Mouse (Mus musculus) intestine, postnatal 0 days (tissue): ENCODE measurements at regions not wholly inside any gene's neighbourhood (a gene's known extent, or its start where the extent isn't known, plus 50 kb on each side); places are given as distances from the start of the nearest gene placed in this dataset.
A peak's percentile ranks its signal among the peaks of the same experiment; 100 is the strongest.
"Not testable (repeated sequence)": the region's sequence is repeated elsewhere in the genome, so short reads cannot be mapped to it uniquely, and the experiment has no call there.

ENCODE experiments used
- ATAC-seq: fragments of 200-750 bp; cut with Nextera tagmentation; 2 replicates; pipeline ENCODE4 v1.8.0; 2017; ENCODE audit warnings: mild to moderate bottlenecking, moderate TSS enrichment, moderate library complexity
- H3K27ac ChIP-seq: fragments of 300-500 bp; sonication (generic); 2 replicates; pipeline ENCODE4 v1.5.1; 2014; ENCODE audit warnings: mild to moderate bottlenecking, low read depth, low read length, moderate library complexity
- H3K27me3 ChIP-seq: fragments of 300-500 bp; sonication (generic); replicated peaks from 2 replicates; pipeline ENCODE4 v1.6.1; 2014; ENCODE audit warnings: low read length, mixed read lengths; ENCODE audit not compliant: control insufficient read depth, insufficient read depth
- H3K36me3 ChIP-seq: fragments of 300-500 bp; sonication (generic); 2 replicates; pipeline ENCODE4 v1.6.1; 2014; ENCODE audit warnings: mild to moderate bottlenecking, moderate library complexity; ENCODE audit not compliant: control insufficient read depth, insufficient read depth
- H3K4me1 ChIP-seq: fragments of 300-500 bp; sonication (generic); replicated peaks from 2 replicates; pipeline ENCODE4 v1.6.1; 2014; ENCODE audit warnings: antibody characterized with exemption, low read length, mixed read lengths; ENCODE audit not compliant: control insufficient read depth, insufficient read depth
- H3K4me2 ChIP-seq: fragments of 300-500 bp; sonication (generic); replicated peaks from 2 replicates; pipeline ENCODE4 v1.6.1; 2014; ENCODE audit warnings: low read depth, mild to moderate bottlenecking, moderate library complexity
- H3K4me3 ChIP-seq: fragments of 300-500 bp; sonication (generic); 2 replicates; pipeline ENCODE4 v1.5.1; 2014; ENCODE audit warnings: low read depth, low read length
- H3K9ac ChIP-seq: fragments of 300-500 bp; sonication (generic); 2 replicates; pipeline ENCODE4 v1.6.1; 2014; ENCODE audit warnings: mild to moderate bottlenecking, low read depth, low read length
- H3K9me3 ChIP-seq: fragments of 300-500 bp; sonication (generic); 2 replicates; pipeline ENCODE4 v1.6.1; 2016; ENCODE audit warnings: mixed run types; ENCODE audit not compliant: control insufficient read depth
- CTCF ChIP-seq: sonication (generic); IDR thresholded peaks from 2 replicates; pipeline ENCODE4 v1.5.1; 2016; ENCODE audit warnings: low read depth, mild to moderate bottlenecking, control low read depth, antibody characterized with exemption, moderate library complexity
- WGBS: fragments of 180-500 bp; shearing (Covaris S2); extraction: QIAGEN DNeasy Blood & Tissue Kit; methylation state at CpG from one replicate; pipeline ENCODE4 v1.1.7; 2014; 5-methylcytosine and 5-hydroxymethylcytosine counted together

DNA sequence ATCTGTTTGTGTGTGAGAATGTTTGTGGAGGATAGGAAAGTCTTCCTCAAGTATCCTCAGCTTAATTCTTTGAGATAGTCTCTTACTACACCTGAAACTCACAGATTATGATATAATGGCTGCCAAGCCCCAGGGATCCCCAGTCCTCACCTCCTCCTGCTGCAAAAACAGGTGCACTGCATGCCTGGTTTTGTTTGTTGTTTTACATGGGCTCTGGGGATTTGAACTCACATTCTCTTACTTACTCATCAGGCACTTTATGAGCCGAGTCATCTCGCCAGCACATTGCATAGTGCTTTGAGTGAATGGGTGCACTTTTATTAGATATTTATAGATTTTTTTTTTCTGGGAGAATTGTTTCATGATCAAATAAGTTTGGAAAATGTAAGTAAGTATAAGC is 56.3 kb downstream of the Mterf1b start:
- H3K4me3 ChIP-seq, result no peak overlapping the region
- ATAC-seq, result no peak
- no peaks in the 10 kb centered on the region for H3K27me3 ChIP-seq
- 92% methylated on average over 2 of the region's 2 CpGs for WGBS
- H3K4me1 ChIP-seq, result no peaks in the 10 kb centered on the region
- H3K4me2 ChIP-seq, result no peak overlapping the region
- no peak overlapping the region for H3K9ac ChIP-seq
- no peak overlapping the region for H3K27ac ChIP-seq
- no peak for TF ChIP-seq CTCF
- H3K36me3 ChIP-seq, result no peaks in the 10 kb centered on the region
- H3K9me3 ChIP-seq, result no peaks in the 10 kb centered on the region

DNA sequence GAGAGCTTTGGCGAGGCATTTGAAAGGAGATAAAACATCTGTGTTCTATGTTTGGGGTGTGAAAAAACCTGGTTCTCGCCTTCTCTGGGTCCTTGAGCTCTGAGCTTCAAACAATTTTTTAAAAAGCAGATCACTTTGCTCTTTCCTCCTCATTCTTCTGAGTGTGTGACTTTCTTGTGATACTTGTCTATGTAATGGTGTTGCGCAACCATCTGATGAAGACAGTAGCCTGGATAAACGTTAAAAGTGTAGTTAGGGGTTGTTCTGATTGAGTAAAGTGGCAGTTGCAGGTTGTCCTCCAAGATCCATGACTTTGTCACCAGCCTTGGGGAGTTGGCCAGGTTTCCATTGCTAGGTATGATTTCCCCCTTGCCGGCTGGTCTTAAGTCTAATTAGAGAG is 62.1 kb downstream of the Mterf1b start:
- not testable (repeated sequence) for H3K36me3 ChIP-seq, H3K9me3 ChIP-seq, ATAC-seq, H3K9ac ChIP-seq, H3K27ac ChIP-seq, H3K27me3 ChIP-seq, H3K4me3 ChIP-seq, H3K4me1 ChIP-seq, H3K4me2 ChIP-seq
- WGBS, result 78% methylated on average over 5 of the region's 5 CpGs

GRCm38 (mm10) chr5:4257048-4257750 is 65.0 kb downstream of the Mterf1b start:
- WGBS, result 19% methylated on average over 12 of the region's 12 CpGs
- H3K27ac ChIP-seq, result no peak overlapping the region
- H3K9me3 ChIP-seq, result no peaks in the 10 kb centered on the region
- no peak for ATAC-seq
- TF ChIP-seq CTCF, result no peak
- H3K27me3 ChIP-seq, result no peaks in the 10 kb centered on the region
- H3K4me3 ChIP-seq, result no peak overlapping the region
- H3K4me2 ChIP-seq, result no peak overlapping the region
- no peaks in the 10 kb centered on the region for H3K4me1 ChIP-seq
- H3K36me3 ChIP-seq, result no peaks in the 10 kb centered on the region
- no peak overlapping the region for H3K9ac ChIP-seq

DNA sequence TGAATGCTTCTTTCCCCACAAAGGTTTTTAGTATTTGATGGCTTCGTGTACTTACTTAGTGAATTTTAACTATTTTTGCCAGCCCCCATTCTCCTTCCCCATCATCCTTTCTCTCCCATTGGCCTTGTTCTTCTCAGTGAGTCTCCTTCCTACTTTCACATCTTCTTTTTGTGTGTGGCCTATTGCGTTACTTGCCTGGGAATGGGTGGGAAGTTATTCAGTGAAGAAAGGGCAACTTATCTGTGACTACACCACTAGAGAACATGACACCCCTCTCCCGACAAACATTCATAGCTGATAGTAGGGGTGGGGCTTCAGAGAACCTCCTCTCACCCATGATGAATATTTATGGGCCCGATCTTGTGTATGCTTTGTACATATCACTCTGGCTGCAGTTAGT is 67.1 kb downstream of the Mterf1b start:
- H3K4me1 ChIP-seq, result no peaks in the 10 kb centered on the region
- H3K9me3 ChIP-seq, result no peaks in the 10 kb centered on the region
- no peak overlapping the region for H3K4me2 ChIP-seq
- no peak for TF ChIP-seq CTCF
- no peak overlapping the region for H3K27ac ChIP-seq
- no peak overlapping the region for H3K9ac ChIP-seq
- H3K27me3 ChIP-seq, result no peaks in the 10 kb centered on the region
- no peak overlapping the region for H3K4me3 ChIP-seq
- 80% methylated on average over 4 of the region's 4 CpGs for WGBS
- ATAC-seq, result no peak
- H3K36me3 ChIP-seq, result no peaks in the 10 kb centered on the region

GRCm38 (mm10) chr5:4262666-4263065 is 70.5 kb downstream of the Mterf1b start:
- H3K4me3 ChIP-seq, result no peak overlapping the region
- no peak for ATAC-seq
- no peak overlapping the region for H3K9ac ChIP-seq
- no peaks in the 10 kb centered on the region for H3K9me3 ChIP-seq
- no peak overlapping the region for H3K4me2 ChIP-seq
- 100% methylated on average over 1 of the region's 1 CpGs for WGBS
- H3K4me1 ChIP-seq, result no peaks in the 10 kb centered on the region
- no peaks in the 10 kb centered on the region for H3K36me3 ChIP-seq
- H3K27me3 ChIP-seq, result no peaks in the 10 kb centered on the region
- TF ChIP-seq CTCF, result peak; percentile 69
- no peak overlapping the region for H3K27ac ChIP-seq

GRCm38 (mm10) chr5:4263560-4264160 is 71.5 kb downstream of the Mterf1b start:
- Histone ChIP-seq H3K36me3 (no peaks in the 10 kb centered on the region), H3K27ac (no peak overlapping the region), H3K9ac (no peak overlapping the region), H3K27me3 (no peaks in the 10 kb centered on the region), H3K4me1 (no peaks in the 10 kb centered on the region), H3K9me3 (no peaks in the 10 kb centered on the region), H3K4me3 (no peak overlapping the region), H3K4me2 (no peak overlapping the region)
- TF ChIP-seq CTCF, result peak; percentile 60
- no peak for ATAC-seq
- WGBS, result 62% methylated on average over 5 of the region's 5 CpGs
